Mouse (Mus musculus) forebrain, embryonic 11.5 days (tissue): ENCODE measurements around the gene Filip1l. TPM values are rescaled to one million over a fixed set of nuclear protein-coding genes. Genes with fewer than 3 reads are reported as not detected.

Source experiments
- ATAC-seq: fragments of 200-750 bp; cut with Nextera tagmentation; replicated peaks from 2 replicates; pipeline ENCODE4 v1.8.0; 2017; ENCODE audit warnings: moderate TSS enrichment; ENCODE audit not compliant: low FRiP score
- DNase-seq: peaks from one replicate; pipeline ENCODE4 v3.0.0-alpha.2; 2017; ENCODE audit warnings: low spot score
- H3K27ac ChIP-seq: fragments of 300-500 bp; sonication (generic); 2 replicates; pipeline ENCODE4 v1.5.1; 2014; ENCODE audit warnings: low read depth, low read length
- H3K27me3 ChIP-seq: fragments of 300-500 bp; sonication (generic); 2 replicates; pipeline ENCODE4 v1.6.1; 2014; ENCODE audit warnings: mild to moderate bottlenecking, low read length, mixed read lengths; ENCODE audit not compliant: control insufficient read depth, insufficient read depth
- H3K36me3 ChIP-seq: fragments of 300-500 bp; sonication (generic); 2 replicates; pipeline ENCODE4 v1.6.1; 2014; ENCODE audit warnings: mild to moderate bottlenecking, low read length, moderate library complexity, mixed read lengths; ENCODE audit not compliant: control insufficient read depth, insufficient read depth
- H3K4me1 ChIP-seq: fragments of 300-500 bp; sonication (generic); replicated peaks from 2 replicates; pipeline ENCODE4 v1.6.1; 2014; ENCODE audit warnings: low read length, mixed read lengths; ENCODE audit not compliant: control insufficient read depth, insufficient read depth
- H3K4me2 ChIP-seq: fragments of 300-500 bp; sonication (generic); 2 replicates; pipeline ENCODE4 v1.6.1; 2014; ENCODE audit warnings: low read depth, mild to moderate bottlenecking, low read length, moderate library complexity, mixed read lengths; ENCODE audit not compliant: severe bottlenecking
- H3K4me3 ChIP-seq: fragments of 300-500 bp; sonication (generic); 2 replicates; pipeline ENCODE4 v1.5.1; 2014; ENCODE audit warnings: low read depth, low read length
- H3K9ac ChIP-seq: fragments of 300-500 bp; sonication (generic); 2 replicates; pipeline ENCODE4 v1.6.1; 2014; ENCODE audit warnings: low read length
- H3K9me3 ChIP-seq: fragments of 300-500 bp; sonication (generic); 2 replicates; pipeline ENCODE4 v1.6.1; 2016; ENCODE audit warnings: low read length, mixed read lengths; ENCODE audit not compliant: control insufficient read depth
- WGBS: fragments of 180-500 bp; shearing (Covaris S2); extraction: QIAGEN DNeasy Blood & Tissue Kit; methylation state at CpG from one replicate; pipeline ENCODE4 v1.1.7; 2014; 5-methylcytosine and 5-hydroxymethylcytosine counted together
- polyA plus RNA-seq: library from polyadenylated mRNA; unstranded; fragments of >200 nt; fragmentation: Nextera tagmentation; extraction: Ambion mirVana; gene quantifications from 2 replicates; pipeline ENCODE4 v1.2.1, GENCODE M21; 2014

The Filip1l gene
- polyA plus RNA-seq, 1 experiment from 2014 or later = 10.0 TPM

DNA sequence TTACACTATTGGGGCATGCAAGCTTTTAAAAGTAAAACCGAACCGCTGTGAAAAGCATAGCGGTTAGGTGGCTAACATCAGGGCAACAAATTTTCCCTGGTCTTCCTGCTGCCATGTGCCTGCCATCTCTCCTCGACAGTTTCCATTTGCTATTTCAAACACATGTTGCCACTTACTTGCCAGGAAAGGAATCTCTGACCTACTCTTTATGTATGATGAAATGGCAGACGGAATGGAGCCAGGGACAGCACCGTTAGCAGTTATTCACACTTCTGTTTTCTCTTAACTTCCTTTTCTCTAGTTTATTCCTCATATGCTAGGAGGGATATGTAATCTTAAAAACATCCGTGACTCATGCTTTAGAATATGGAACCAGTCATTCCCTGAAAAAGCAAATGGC, 183.6 kb downstream of the Filip1l start:
- no peaks in the 10 kb centered on the region for H3K36me3 ChIP-seq
- no peak overlapping the region for H3K9ac ChIP-seq
- DNase-seq = no peak
- H3K9me3 ChIP-seq = no peaks in the 10 kb centered on the region
- no peak for ATAC-seq
- no peaks in the 10 kb centered on the region for H3K27me3 ChIP-seq
- no peaks in the 10 kb centered on the region for H3K4me1 ChIP-seq
- no peak overlapping the region for H3K27ac ChIP-seq
- no peak overlapping the region for H3K4me2 ChIP-seq
- H3K4me3 ChIP-seq = no peak overlapping the region
- WGBS = 87% methylated on average over 7 of the region's 7 CpGs

DNA sequence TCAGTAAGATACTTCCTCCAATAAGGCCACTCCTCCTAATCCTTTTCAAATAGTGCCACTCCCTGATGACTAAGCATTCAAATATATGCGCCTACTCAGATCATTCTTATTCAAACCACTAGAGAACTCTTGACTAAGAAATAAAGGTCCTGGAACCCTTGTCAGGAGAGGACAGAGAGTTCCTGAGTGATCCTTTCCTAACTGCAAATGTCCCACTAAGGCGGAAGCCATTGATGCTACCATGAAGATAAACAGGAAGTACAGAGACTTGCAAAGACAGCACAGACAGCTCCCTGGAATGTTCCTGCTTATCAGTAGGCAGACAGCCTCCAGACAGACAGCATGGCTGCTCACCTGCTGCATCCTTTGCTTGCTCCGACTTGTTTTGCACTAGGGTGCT, 190.3 kb downstream of the Filip1l start:
- WGBS = 92% methylated on average over 3 of the region's 3 CpGs
- no peak for DNase-seq

DNA sequence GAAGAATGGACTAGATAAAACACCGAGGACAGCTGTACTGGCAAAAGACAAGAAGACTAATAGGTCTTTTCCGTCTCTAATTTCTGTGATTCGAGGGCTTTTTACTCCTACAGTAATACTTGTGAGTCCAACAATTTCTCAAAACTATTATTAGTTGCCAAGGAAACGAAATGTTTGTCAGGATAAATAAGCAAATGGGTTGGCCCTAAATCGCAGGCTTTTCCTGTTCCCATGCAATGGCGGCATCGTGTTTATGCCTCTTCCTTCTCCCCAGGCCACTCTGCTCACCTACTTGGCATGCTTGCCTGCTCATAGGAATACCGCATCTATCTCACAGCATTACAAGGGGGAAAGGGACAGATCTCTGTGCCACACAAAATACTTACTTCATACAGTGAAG, 191.5 kb downstream of the Filip1l start:
- ATAC-seq = no peak
- peaks cover 2% of the 10 kb centered on the region; the same call in 1 of the 2 replicates for H3K4me1 ChIP-seq

More for the DNA sequence above, 190.3 kb downstream of the Filip1l start:
- H3K4me3 ChIP-seq = no peak overlapping the region
- H3K4me1 ChIP-seq = no peaks in the 10 kb centered on the region
- H3K27ac ChIP-seq = no peak overlapping the region
- no peaks in the 10 kb centered on the region for H3K9me3 ChIP-seq
- no peak overlapping the region for H3K9ac ChIP-seq
- no peak for ATAC-seq
- H3K36me3 ChIP-seq = no peaks in the 10 kb centered on the region
- H3K27me3 ChIP-seq = no peaks in the 10 kb centered on the region
- H3K4me2 ChIP-seq = no peak overlapping the region

DNA sequence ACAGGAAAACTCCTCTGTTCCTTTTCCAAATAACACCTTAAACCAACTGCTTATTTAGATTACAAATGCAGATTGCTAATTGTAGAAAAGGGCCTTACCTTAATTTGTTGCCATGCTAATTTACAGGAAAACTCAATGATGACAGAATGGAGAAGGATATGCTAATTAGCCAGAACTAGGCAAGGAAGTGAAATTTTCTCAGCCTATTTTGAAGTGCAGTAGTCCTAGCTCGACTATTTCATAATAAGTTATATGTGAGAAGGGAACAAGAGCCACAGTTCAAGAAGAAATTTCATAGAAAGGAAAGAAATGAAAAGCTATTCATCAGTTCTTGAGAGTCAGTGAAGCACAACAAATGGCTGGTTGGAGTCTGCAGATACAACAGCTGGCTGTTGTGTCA, 193.5 kb downstream of the Filip1l start:
- H3K27ac ChIP-seq = no peak overlapping the region
- 65% methylated on average over 1 of the region's 1 CpGs for WGBS

More for the DNA sequence above, 191.5 kb downstream of the Filip1l start:
- no peak overlapping the region for H3K4me2 ChIP-seq
- WGBS = 87% methylated on average over 8 of the region's 8 CpGs
- no peak overlapping the region for H3K27ac ChIP-seq
- H3K36me3 ChIP-seq = no peaks in the 10 kb centered on the region
- H3K9ac ChIP-seq = no peak overlapping the region
- H3K4me3 ChIP-seq = no peak overlapping the region
- H3K27me3 ChIP-seq = peaks cover 2% of the 10 kb centered on the region; the same call in 1 of the 2 replicates
- DNase-seq = no peak
- no peaks in the 10 kb centered on the region for H3K9me3 ChIP-seq

DNA sequence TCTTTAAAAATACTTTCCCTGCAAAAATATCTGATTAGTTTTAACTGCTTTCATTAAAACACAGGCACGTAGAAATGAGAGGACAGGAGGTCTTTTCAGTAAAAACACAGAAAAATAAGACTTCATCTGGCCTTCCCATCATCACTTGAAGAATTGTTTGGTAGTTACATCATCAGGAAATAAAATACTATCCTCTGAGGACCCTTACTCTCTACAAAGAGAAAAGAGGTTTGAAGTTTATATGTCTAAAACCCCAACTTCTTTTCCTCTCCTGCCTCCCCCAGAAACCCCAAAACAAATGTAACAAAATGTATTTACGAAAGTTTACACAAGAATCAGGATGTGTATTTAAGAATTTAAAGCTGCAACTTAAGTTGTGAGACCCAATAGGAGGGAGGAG, 195.7 kb downstream of the Filip1l start:
- DNase-seq = no peak
- Histone ChIP-seq H3K36me3 (no peaks in the 10 kb centered on the region), H3K4me2 (peak overlapping the region; percentile 76), H3K9me3 (no peaks in the 10 kb centered on the region), H3K9ac (peak overlapping the region; percentile 86), H3K27ac (no peak overlapping the region), H3K27me3 (peaks cover 2% of the 10 kb centered on the region; the same call in 1 of the 2 replicates), H3K4me1 (peaks cover 2% of the 10 kb centered on the region; the same call in 1 of the 2 replicates), H3K4me3 (peak overlapping the region; percentile 57)
- WGBS = 67% methylated on average over 2 of the region's 2 CpGs
- no peak; the same call in 1 of the 2 replicates for ATAC-seq

More for the DNA sequence above, 193.5 kb downstream of the Filip1l start:
- no peak for DNase-seq
- Histone ChIP-seq H3K27me3 (peaks cover 2% of the 10 kb centered on the region; the same call in 1 of the 2 replicates), H3K36me3 (no peaks in the 10 kb centered on the region), H3K4me3 (no peak overlapping the region), H3K9me3 (no peaks in the 10 kb centered on the region), H3K9ac (no peak overlapping the region), H3K4me1 (peaks cover 2% of the 10 kb centered on the region; the same call in 1 of the 2 replicates), H3K4me2 (no peak overlapping the region)
- no peak for ATAC-seq

DNA sequence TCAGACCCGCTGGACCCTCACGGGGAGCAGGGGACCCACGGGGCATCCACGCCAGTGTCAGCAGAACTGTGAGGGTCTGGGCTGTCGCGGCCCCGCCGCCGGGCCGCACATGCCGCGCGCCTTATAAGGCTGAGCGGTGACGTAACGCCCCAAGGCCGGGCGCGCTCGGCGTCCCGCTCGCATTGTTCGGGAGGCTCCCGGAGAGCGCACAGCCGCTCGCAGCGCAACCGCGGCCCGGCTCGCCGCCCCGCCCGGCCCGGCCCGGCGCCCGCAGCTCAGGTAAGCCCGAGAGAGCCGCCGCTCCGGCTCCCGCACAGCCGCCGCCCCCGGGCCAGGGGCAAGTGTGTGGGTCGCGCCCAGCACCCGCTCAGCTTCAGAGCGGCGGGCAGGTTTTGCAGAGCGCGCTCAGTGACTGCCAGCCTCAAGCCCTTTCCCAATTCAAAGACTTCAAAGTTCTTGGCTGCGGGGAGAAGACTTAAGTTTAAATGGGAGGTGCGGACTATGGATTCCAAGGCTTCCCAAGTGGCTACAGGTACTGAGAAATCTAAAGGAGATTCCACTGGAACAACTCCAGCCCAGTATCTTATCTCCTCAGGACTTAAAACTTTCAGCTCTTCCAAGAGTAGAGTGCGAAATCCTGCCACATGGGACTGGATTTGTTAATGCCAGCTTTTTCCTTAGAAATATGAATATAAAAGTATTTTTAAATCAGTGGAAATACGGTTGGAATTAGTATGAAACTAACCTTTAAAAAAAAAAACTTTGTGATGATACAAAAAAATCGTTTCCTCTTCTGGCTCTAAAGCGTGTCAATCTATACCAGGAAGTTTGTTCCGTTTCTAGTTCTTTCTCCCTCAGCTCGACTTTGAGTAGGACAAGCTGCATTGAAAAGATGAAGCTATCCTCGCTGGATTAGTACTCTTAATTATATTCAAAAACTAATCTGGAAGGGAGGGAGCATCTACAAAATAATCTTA, 196.5 kb downstream of the Filip1l start:
- peak; percentile 96 for ATAC-seq

DNA sequence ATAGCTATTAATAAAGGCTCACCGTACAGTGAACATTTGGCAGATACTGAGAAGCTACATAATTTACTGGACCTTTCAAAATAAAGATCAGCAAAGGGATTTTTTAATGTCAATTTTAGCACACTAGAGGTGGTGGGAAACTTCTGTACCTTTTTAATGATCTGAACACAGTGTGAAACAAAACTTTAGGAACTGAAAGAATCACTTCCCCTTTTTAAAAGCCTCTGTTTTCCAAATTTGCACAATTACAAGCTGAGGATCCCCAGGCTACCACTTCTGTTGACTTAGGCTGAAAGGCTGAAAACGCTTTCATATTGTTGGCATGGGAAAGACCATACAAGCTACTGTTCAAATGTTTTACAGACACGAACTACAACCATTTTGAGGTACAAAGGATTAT, 197.2 kb downstream of the Filip1l start:
- Histone ChIP-seq H3K9me3 (no peaks in the 10 kb centered on the region), H3K4me1 (peaks cover 2% of the 10 kb centered on the region; the same call in 1 of the 2 replicates), H3K27me3 (peaks cover 2% of the 10 kb centered on the region; the same call in 1 of the 2 replicates), H3K4me2 (no peak overlapping the region), H3K36me3 (no peaks in the 10 kb centered on the region), H3K9ac (no peak overlapping the region), H3K27ac (no peak overlapping the region), H3K4me3 (no peak overlapping the region)
- ATAC-seq (no peak), DNase-seq (no peak)
- WGBS = 52% methylated on average over 3 of the region's 3 CpGs

More for the DNA sequence above, 196.5 kb downstream of the Filip1l start:
- H3K9me3 ChIP-seq = no peaks in the 10 kb centered on the region
- peak overlapping the region; percentile 86 for H3K9ac ChIP-seq
- H3K27ac ChIP-seq = no peak overlapping the region
- H3K4me3 ChIP-seq = peak overlapping the region; percentile 57
- no peaks in the 10 kb centered on the region for H3K36me3 ChIP-seq
- peak overlapping the region; percentile 76 for H3K4me2 ChIP-seq
- H3K27me3 ChIP-seq = peaks cover 2% of the 10 kb centered on the region; the same call in 1 of the 2 replicates
- WGBS = 3% methylated on average over 64 of the region's 64 CpGs
- peak; percentile 85 for DNase-seq
- H3K4me1 ChIP-seq = peaks cover 2% of the 10 kb centered on the region; the same call in 1 of the 2 replicates

DNA sequence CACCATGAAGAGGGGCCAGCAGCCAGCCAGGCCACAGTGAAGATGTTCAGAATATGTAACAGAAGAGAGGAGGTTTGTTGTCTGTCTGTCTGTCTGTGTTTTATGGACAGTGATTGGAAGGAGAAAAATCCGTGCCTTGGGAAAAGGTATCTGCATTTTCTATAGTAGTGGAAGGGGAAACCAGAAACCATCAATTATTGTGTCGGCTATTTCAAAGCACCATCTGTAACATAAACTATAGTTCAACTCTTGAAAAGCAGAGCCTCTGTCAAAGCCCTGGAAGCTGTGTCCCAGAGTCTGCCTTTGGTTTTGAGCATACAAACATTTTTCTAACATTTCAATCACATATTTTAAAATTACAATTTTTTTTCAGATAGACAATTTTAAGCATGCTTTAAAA, 197.9 kb downstream of the Filip1l start:
- 52% methylated on average over 2 of the region's 2 CpGs for WGBS

More for the DNA sequence above, 197.9 kb downstream of the Filip1l start:
- H3K27ac ChIP-seq = no peak overlapping the region
- ATAC-seq (no peak), DNase-seq (no peak)
- H3K9ac ChIP-seq = no peak overlapping the region
- H3K4me2 ChIP-seq = 0 out of 2 replicates have a peak overlapping the region, but pooled peaks have one; percentile 15
- H3K27me3 ChIP-seq = peaks cover 2% of the 10 kb centered on the region; the same call in 1 of the 2 replicates
- no peaks in the 10 kb centered on the region for H3K36me3 ChIP-seq
- no peaks in the 10 kb centered on the region for H3K9me3 ChIP-seq
- peaks cover 2% of the 10 kb centered on the region; the same call in 1 of the 2 replicates for H3K4me1 ChIP-seq
- no peak overlapping the region for H3K4me3 ChIP-seq
